Mouse (Mus musculus) lung, postnatal 0 days (tissue): ENCODE measurements around the gene Csnk1d. TPM values are rescaled to one million over a fixed set of nuclear protein-coding genes. Genes with fewer than 3 reads are reported as not detected.
A peak's percentile ranks its signal among the peaks of the same experiment; 100 is the strongest.

Experiments
- ATAC-seq: fragments of 200-750 bp; cut with Nextera tagmentation; 2 replicates; pipeline ENCODE4 v1.8.0; 2017; ENCODE audit warnings: moderate library complexity
- DNase-seq: peaks from one replicate; pipeline ENCODE4 v3.0.0-alpha.2; 2016; ENCODE audit warnings: low spot score
- H3K27ac ChIP-seq: fragments of 300-500 bp; sonication (generic); 2 replicates; pipeline ENCODE4 v1.5.1; 2014; ENCODE audit warnings: antibody characterized with exemption, mild to moderate bottlenecking, low read length, mixed read lengths
- H3K27me3 ChIP-seq: fragments of 300-500 bp; sonication (generic); replicated peaks from 2 replicates; pipeline ENCODE4 v1.6.1; 2014; ENCODE audit warnings: low read length, mixed read lengths; ENCODE audit not compliant: insufficient read depth
- H3K36me3 ChIP-seq: fragments of 300-500 bp; sonication (generic); 2 replicates; pipeline ENCODE4 v1.6.1; 2014; ENCODE audit warnings: low read length, mixed read lengths; ENCODE audit not compliant: insufficient read depth
- H3K4me1 ChIP-seq: fragments of 300-500 bp; sonication (generic); 2 replicates; pipeline ENCODE4 v1.6.1; 2014; ENCODE audit warnings: antibody characterized with exemption, low read depth, low read length, mixed read lengths; ENCODE audit not compliant: insufficient read depth
- H3K4me2 ChIP-seq: fragments of 300-500 bp; sonication (generic); replicated peaks from 2 replicates; pipeline ENCODE4 v1.6.1; 2014; ENCODE audit warnings: low read depth, mild to moderate bottlenecking, low read length, moderate library complexity, mixed read lengths
- H3K4me3 ChIP-seq: fragments of 300-500 bp; sonication (generic); 2 replicates; pipeline ENCODE4 v1.5.1; 2014; ENCODE audit warnings: low read depth, low read length
- H3K9ac ChIP-seq: fragments of 300-500 bp; sonication (generic); replicated peaks from 2 replicates; pipeline ENCODE4 v1.6.1; 2014; ENCODE audit warnings: low read depth, mild to moderate bottlenecking
- H3K9me3 ChIP-seq: fragments of 300-500 bp; sonication (generic); 2 replicates; pipeline ENCODE4 v1.6.1; 2016; ENCODE audit warnings: low read length, mixed read lengths
- CTCF ChIP-seq: IDR thresholded peaks from 2 replicates; pipeline ENCODE4 v1.5.1; 2016; ENCODE audit warnings: antibody characterized with exemption, mild to moderate bottlenecking
- EP300 ChIP-seq: IDR thresholded peaks from 2 replicates; pipeline ENCODE4 v1.6.1; 2016; ENCODE audit warnings: antibody characterized with exemption, mild to moderate bottlenecking, control low read depth
- WGBS: fragments of 180-500 bp; shearing (Covaris S2); extraction: QIAGEN DNeasy Blood & Tissue Kit; methylation state at CpG from one replicate; pipeline ENCODE4 v1.1.7; 2014; 5-methylcytosine and 5-hydroxymethylcytosine counted together
- polyA plus RNA-seq: library from polyadenylated mRNA; unstranded; fragments of >200 nt; fragmentation: Nextera tagmentation; extraction: Ambion mirVana; gene quantifications from 2 replicates; pipeline ENCODE4 v1.2.1, GENCODE M21; 2015

Gene Csnk1d
- polyA plus RNA-seq, 1 experiment from 2014 or later = 83.7 TPM

- DNase-seq = peak; percentile 64
- ATAC-seq = no peak
- Histone ChIP-seq H3K27ac (no peak overlapping the region), H3K4me2 (no peak overlapping the region), H3K4me1 (no peaks in the 10 kb centered on the region), H3K9me3 (no peaks in the 10 kb centered on the region), H3K9ac (no peak overlapping the region), H3K27me3 (no peaks in the 10 kb centered on the region), H3K4me3 (no peak overlapping the region), H3K36me3 (no peaks in the 10 kb centered on the region)
- WGBS = 40% methylated on average over 3 of the region's 3 CpGs
- TF ChIP-seq CTCF (no peak), EP300 (no peak)
Measured at GRCm38 (mm10) chr11:120916477-120916876, 74.7 kb downstream of the Csnk1d start.

GRCm38 (mm10) chr11:120913796-120914195, 77.3 kb downstream of the Csnk1d start:
- Histone ChIP-seq H3K4me3 (no peak overlapping the region), H3K9me3 (no peaks in the 10 kb centered on the region), H3K27me3 (no peaks in the 10 kb centered on the region), H3K9ac (no peak overlapping the region), H3K27ac (no peak overlapping the region), H3K4me2 (no peak overlapping the region), H3K4me1 (no peaks in the 10 kb centered on the region), H3K36me3 (no peaks in the 10 kb centered on the region)
- DNase-seq (no peak), ATAC-seq (no peak)
- TF ChIP-seq CTCF (no peak), EP300 (no peak)
- 96% methylated on average over 4 of the region's 4 CpGs for WGBS

Other genes starting within 250 kb of the Csnk1d start
- gene Hmga1b, start 228.5 kb downstream of the Csnk1d start, polyA plus RNA-seq = 2.0 and 3.7 TPM in 2 replicates
- gene Rfng, start 207.1 kb downstream of the Csnk1d start, polyA plus RNA-seq = 22.5 and 26.4 TPM in 2 replicates
- 121 and 131 TPM in 2 replicates for gene Gps1, start 207.1 kb downstream of the Csnk1d start, polyA plus RNA-seq
- 40.5 and 43.1 TPM in 2 replicates for gene Dus1l, start 194.9 kb downstream of the Csnk1d start, polyA plus RNA-seq
- 54.7 and 63.8 TPM in 2 replicates for gene Fasn, start 166.8 kb downstream of the Csnk1d start, polyA plus RNA-seq
- gene Ccdc57, start 58.5 kb downstream of the Csnk1d start, polyA plus RNA-seq = 3.4 and 3.7 TPM in 2 replicates
- 10.0 and 10.4 TPM in 2 replicates for gene Slc16a3, start 42.9 kb downstream of the Csnk1d start, polyA plus RNA-seq
- 2.4 TPM in 2 replicates for gene Cd7, start 48.1 kb upstream of the Csnk1d start, polyA plus RNA-seq
- gene Sectm1b, start 72.2 kb upstream of the Csnk1d start, polyA plus RNA-seq = 0.24 and 0.31 TPM in 2 replicates
- gene Sectm1a, start 89.9 kb upstream of the Csnk1d start, polyA plus RNA-seq = 0.29 TPM in 2 replicates
- not detected in 2 replicates for gene Tex19.2, start 127.3 kb upstream of the Csnk1d start, polyA plus RNA-seq
- not detected in 2 replicates for gene Tex19.1, start 154.8 kb upstream of the Csnk1d start, polyA plus RNA-seq
- gene Uts2r, start 168.9 kb upstream of the Csnk1d start, polyA plus RNA-seq = not detected in 2 replicates
- 4.5 and 6.1 TPM in 2 replicates for gene Hexdc, start 213.1 kb upstream of the Csnk1d start, polyA plus RNA-seq
- gene Ogfod3, start 213.4 kb upstream of the Csnk1d start, polyA plus RNA-seq = 18.3 and 20.3 TPM in 2 replicates
- 28.9 and 29.3 TPM in 2 replicates for gene Cybc1, start 238.0 kb upstream of the Csnk1d start, polyA plus RNA-seq
- 15.8 and 18.7 TPM in 2 replicates for gene Narf, start 245.9 kb upstream of the Csnk1d start, polyA plus RNA-seq